Mouse (Mus musculus): ENCODE results near the gene Peg3.
"Not testable (repeated sequence)": the region's sequence is repeated elsewhere in the genome, so short reads cannot be mapped to it uniquely, and the experiment has no call there.

Peg3 gene

DNA sequence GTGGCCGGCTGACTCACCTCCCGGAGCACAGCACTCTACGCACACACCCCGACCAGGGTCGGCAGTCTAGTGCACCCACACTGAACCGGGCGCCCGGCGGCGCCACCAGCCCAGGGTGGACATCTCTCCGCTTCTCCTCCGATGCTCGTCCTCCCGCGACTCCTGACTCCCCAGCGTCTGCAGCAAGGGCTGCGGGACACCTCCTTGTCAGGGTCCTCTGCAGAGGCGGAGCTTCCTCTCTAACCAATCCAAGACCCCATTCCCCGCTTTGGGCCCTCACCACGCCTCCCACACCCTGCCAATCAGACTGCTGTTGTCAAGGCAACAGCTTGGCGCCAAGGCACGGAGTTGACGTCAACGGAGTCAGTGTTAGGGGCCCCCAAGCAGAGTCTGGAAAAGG is at the start of gene Peg3, which contains the start of gene Usp29:
Gene Peg3, minus strand, starts transcription at position 191 of the 400 bp plus-strand sequence.
Gene Usp29, plus strand, starts transcription at position 338 of the 400 bp plus-strand sequence.
- DNase-seq = peak; percentile 79

DNA sequence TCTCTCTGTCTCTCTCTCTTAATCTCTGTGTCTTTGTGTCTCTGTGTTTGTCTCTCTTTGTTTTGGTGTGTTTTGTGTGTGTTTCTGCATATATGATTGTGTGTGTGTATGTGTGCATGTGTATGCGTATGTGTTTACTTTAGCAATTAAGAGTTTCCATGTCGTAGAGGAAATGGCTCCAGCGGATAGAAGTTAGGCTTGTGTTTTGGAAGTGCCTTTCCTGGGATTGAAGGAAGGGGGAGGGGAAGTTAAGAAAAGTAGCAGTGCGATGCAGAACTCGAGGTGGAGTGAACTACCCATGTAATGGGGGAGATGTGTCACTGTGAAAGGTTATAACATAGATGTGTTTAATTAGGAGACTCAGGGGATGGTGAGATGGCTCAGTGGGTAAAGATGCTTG is 48.9 kb upstream of the Peg3 start:
- DNase-seq = no peak

- no peak for DNase-seq
Measured at GRCm38 (mm10) chr7:6777689-6778088, 47.5 kb upstream of the Peg3 start.

GRCm38 (mm10) chr7:6777107-6777506 is 46.9 kb upstream of the Peg3 start:
- no peak for DNase-seq

DNA sequence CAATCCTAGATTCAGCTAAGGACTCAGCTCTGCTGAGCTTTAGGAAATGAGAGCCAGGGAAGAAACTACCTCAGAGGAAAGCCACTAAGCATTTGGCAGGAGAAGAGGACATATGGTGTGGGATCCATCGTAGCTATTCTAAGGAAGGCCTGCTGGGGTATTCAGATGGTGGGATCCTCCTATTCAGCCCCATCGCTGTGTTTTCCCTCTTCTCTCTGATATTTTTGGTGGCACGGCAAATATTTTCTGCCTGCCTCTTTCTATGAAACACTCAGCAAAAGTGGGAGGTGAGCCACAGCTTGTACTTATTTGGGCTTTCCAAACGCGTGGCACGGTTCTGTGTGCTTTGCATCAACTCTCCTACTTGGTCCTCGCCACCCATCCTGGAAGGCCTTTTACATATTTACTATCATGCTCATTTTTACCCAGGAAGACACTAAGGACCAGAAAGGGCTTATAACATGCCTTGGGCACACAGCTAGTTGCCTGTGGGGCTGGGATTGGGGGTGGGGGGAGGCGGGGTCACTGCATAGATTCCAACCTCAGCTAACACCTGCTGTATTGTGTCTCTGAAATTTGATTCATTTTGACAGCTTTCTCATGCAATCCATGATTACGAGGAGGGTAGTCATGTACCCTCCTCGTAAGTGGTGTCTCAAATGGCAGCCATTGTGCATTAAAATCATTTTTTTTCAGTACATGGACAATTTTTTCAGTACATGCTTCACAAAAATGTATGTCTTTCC is 46.3 kb upstream of the Peg3 start:
- peak; percentile 26 for DNase-seq

DNA sequence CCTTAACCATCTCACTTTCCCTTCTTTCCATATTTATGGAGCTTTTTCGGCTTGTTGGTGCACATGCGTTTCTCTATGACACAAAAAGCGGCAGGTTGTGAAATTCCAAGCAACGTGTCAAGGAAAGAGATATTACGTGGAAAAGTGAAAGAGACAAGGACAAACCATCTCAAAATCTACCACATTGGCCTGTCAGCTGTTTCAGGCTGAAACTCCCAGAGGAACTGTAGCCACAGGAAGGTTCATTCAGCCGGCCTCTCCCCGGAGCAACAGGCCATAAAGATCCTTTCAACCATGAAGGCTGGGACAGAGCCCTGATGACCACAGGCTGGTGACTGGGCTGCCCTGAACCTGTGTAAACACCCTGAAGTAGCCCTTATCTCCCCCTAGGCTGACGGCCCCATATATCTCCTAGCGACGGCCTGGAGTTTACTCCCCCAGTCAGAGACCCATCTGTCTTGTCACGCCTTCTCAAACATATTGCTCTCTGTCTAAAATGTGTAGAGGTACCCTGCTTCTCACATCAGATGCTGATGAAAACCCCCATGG is 43.7 kb upstream of the Peg3 start:
- DNase-seq = not testable (repeated sequence)

DNA sequence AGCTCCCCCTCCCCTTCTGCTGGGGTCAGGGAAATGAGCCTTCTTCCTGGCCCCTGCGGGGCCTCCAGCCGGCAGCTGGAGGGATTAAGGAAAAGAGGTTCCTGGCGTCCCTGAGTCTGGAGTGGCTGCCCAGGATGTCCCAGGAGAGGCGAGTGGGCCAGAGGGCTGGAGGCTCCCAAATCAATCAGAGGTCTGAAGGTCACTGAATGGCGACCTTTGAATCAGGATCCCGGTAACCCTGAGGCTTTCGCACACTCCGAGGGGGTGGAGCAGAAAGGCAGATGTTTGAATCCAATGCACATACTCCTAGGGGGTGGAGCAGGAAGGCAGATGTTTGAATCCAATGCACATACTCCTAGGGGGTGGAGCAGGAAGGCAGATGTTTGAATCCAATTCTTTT is 40.1 kb upstream of the Peg3 start:
- DNase-seq = no peak

DNA sequence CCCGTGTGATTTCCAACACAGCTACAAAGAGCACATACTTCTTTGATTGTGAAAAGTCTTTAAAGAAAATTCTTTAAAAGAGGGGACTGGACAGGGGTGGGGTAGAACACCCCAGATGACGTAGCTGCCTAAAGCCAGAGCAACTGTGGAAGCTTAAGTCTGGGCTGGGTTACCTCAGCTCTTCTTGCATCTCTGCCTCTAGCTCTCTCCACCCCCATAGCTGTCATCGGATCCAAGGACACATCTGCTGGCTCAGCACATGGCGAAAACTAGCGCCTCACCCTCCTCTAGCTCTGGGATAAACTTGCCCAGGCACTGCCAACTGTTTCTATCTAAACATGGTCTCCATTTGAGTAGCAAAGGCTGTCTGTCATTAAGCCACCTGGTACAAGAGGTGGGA is 35.0 kb upstream of the Peg3 start:
- no peak for DNase-seq

GRCm38 (mm10) chr7:6760170-6760569 is 29.9 kb upstream of the Peg3 start:
- DNase-seq = no peak

- DNase-seq = no peak
Measured at GRCm38 (mm10) chr7:6759698-6760097, 29.5 kb upstream of the Peg3 start.

DNA sequence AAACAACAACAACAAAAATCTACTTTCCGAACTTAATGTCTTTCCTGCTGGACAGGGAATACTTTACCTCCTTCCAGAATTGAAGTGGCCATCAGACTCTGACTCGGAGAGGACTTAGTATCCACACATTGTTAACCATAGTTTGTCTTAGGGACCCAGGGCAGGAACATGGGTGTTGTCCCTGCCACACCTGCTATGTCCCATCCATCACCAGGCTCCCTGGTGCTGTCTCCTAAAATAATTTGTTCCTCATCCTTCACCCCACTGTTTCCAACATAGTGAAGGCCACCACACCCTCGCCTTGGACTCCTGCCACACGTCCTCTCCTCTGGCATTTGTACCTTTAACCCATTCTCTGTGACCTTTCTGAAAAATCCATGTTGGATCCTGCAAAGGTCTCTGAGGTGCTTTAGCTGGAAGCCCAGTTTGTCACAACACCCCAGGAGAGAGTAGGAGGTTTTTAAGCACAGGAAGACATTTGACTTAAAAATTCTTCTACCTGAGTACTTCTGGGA is 26.6 kb upstream of the Peg3 start:
- DNase-seq = no peak

DNA sequence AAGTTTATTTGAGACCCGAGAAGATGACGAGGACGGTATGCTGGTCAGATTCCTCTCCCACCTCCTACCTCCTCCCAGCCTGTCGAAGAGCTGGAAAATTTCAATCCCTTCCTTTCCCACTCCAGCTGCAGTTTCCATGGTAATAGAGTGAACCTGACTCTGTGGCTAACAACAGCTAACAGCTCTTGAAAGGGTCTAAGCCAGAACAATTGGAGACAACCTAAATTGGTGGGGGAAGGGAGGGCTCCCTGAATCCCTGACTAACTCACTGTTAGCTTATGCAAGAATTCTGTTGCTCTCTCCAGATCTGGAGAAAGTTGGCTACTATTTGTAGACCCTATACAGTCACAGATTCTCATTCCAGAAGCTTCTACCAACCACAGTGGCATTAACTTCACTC is 23.2 kb upstream of the Peg3 start:
- no peak for DNase-seq

DNA sequence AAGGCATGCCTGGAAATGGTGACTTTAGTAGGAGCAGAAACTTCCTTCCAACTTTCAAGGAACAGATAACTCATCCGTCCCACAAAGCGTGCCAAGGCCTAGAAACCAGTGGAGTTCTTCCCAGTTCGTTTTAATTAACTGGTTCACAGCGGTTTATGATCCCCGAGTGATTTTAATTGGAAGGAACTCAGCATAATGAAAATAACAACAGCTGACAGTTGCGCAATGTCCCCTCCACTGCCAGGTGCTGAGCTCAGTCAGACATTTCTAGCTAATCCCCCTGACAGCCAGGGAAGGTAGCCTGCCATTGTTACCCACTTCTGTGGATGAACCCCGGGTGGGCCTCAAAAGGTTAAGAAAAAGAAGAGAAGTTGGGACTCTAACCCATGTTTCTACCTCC is 19.0 kb upstream of the Peg3 start:
- DNase-seq = no peak

DNA sequence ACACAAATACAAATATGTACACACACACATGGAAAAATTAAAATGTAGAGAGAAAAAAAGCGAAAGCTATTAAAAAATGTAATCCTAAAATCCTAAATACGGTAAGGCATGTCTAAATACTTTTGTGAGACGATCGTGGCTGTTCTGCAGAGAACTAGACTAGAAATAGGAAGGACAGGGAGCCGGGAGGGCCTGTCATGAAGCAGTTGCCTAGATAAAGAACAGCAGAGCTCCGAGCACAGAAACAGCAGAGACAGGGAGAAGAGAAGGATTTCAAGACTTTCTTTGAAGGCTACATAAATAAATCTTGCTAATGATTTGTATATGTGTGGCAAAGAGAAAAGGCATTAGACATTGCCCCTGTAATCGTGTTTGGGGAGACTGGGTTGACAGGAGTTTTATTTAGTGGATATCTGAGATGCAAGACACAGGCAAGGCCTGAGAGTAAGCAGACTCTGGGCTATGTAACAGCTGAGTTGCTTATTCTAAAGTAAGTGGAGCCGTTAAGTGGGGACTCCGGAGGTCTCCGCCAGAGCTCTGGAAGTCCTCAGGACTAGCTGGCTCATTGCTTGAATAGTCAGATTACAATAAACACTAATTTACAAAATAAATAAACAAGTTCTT is 14.2 kb upstream of the Peg3 start:
- no peak for DNase-seq

DNA sequence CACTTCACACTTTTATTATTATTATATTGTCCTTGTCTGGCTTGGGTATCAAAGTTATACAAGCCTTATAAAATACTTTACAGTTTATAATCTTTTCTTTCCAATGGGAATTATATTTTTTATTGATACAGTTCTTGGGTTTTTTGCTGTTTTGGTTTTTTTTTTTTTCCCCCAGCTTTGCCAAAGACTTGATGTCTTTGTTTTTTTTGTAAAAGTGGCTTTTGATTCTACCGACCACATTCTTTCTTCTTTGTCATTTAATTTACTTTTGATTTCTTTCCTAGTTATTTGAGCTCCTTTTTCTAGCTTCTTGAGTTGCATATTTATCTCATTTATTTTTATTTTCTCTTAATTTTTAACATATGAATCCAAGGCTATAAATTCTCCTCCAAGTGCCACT is 5.8 kb upstream of the Peg3 start:
- no peak for DNase-seq

DNA sequence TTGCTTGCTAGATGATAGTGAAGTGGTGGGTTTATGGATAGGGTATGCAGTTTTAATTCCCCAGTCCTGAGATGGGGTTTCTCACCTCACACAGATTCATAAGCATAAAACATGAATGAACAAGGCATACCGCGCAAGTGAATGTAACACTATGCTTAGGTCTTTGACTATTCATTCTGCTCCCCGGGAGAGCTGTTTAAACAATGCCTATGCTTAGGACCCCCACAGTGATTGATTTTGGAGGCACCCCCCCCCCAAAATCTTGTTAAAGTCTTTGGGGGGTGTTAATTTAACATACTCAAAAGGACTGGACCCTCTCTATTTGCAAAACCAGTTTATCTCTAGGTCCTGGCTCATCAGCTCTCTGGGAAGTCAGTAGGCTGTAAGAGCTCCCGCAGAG is 1.7 kb upstream of the Peg3 start:
- no peak for DNase-seq

DNA sequence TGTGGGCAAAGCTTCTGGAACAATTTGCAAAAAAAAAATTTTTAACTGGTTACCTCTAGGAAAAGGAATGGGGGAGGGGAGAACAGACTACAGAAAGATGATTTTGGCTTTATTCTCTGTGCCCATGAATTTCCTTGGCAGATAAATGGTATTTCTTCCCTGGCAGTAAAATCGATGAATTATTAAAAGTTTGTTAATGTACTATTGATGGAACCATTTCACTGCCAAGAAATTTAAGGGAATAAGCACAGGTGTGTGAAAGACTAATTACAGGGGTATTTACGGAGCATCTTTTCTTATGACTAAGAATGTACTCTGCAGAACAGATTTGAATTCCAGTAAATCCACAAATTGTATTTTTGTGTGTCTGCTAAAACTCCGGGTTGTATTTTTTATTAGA is 1.1 kb upstream of the Peg3 start:
- no peak for DNase-seq

DNA sequence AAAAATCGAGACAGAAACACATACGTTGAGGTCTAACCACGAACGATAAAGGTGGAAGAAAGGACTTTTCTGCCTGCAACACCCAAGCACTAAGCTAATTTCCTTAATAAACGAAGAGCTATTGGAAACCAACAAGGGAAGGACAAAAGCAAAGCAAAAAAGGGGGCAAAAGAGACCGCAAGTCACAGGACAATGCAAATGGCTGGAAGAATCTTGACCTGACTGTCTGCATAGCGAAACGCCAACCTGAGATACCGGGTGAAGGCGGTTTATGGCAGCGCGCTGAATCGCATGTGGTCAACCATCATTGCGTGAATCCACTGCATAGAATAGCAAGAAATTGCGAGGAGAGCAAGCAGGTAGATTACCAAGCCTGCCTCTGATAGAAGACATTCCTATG is 570 bp upstream of the Peg3 start:
- peak; percentile 15 for DNase-seq

DNA sequence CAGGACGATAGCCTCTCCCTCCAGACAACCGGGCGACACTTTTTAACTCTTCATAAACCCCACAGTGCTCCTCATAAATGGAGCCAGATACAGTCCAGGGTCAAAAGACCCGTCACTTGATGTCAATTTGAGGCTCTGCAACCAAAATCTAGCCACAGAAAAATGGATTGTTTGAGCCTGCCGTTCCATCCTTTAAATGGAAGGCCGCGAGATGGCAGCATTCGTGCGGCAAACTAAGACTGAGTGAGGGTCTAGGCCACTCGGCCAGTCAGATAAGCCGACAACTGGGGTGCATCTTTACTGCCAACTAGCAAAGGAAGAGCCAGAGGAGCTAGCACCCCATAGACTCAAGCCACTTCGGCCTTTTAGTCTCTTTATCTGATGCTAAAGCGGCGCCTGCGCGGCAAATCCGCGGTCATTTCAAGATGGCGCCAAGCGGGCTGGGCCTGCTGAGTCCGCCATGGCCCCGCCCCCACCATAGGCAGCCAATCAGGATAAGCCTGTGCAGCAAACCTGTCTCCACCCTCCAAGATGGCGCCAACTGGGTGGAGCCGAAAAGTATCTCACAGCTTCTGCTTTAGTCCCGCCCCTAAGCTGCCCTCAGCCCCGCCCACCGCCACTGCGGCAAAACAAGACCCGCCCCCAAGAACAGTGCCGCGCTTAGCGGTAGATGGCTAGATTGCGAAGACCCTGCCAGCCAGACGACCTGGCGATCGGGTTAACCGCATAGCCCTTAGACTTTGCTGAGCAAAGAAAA is 992 bp downstream of the Peg3 start:
- DNase-seq = peak; percentile 93

DNA sequence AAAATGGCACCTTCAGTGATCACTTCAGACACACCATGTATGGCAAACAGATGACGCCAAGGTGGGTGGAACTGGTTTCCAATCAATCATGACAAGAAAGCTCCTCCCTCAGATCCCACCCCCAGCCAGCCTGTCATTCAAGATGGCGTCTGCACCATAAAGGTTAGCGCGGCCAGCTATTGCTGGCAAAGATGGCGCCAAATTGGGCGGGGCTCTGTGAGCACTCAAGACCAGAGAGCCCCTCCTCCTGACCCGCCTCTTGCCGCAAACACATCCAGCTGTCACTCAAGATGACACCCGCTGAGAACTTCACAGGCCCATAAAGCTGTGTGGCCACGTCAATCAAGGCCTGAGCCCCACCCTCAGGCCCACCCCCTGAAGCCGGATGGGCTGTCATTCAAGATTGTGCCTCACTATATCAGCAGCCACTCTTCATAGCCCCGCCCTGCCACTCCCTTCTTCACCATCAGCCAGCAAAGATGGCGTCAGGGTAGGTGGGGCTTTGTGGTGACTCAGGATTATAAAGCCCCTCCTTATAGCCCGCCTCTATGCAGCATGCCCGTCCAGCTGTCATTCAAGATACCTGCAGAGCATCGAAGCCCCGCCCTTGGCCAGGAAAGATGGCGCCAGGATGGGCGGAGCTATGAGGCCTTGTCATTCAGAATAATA is 1.8 kb downstream of the Peg3 start:
- DNase-seq = peak; percentile 85

- DNase-seq = peak; percentile 79
Measured at GRCm38 (mm10) chr7:6727351-6728121, 2.7 kb downstream of the Peg3 start.

GRCm38 (mm10) chr7:6709396-6709795 is 20.8 kb downstream of the Peg3 start:
- DNase-seq = no peak

Data from right cerebral cortex, postnatal 4 days (tissue).